Mouse (Mus musculus) lung, adult 2 months (tissue): ENCODE data around the gene Ndufa9. TPM values are rescaled to one million over a fixed set of nuclear protein-coding genes. Genes with fewer than 3 reads are reported as not detected.

Experiments
- DNase-seq: peaks from one replicate; pipeline ENCODE4 v3.0.0; 2022
- H3K4me1 ChIP-seq: fragments of 200-500 bp; 2 replicates; pipeline ENCODE4 v1.6.1; 2011; ENCODE audit warnings: low read length; ENCODE audit not compliant: control insufficient read depth, insufficient read depth
- H3K4me3 ChIP-seq: fragments of 200-500 bp; replicated peaks from 2 replicates; pipeline ENCODE3; 2011; ENCODE audit warnings: low read depth, mild to moderate bottlenecking, control low read depth, low read length; ENCODE audit errors: extremely low read depth
- CTCF ChIP-seq: fragments of 200-500 bp; IDR thresholded peaks from 2 replicates; pipeline ENCODE4 v1.5.1; 2011; ENCODE audit warnings: mild to moderate bottlenecking, low read length, control low read depth; ENCODE audit not compliant: insufficient read depth
- POLR2A ChIP-seq: fragments of 200-500 bp; IDR thresholded peaks from 2 replicates; pipeline ENCODE4 v1.6.1; 2011; ENCODE audit warnings: low read depth, mild to moderate bottlenecking, control low read depth, low read length, borderline replicate concordance; ENCODE audit errors: extremely low read depth
- WGBS: fragments of 180-500 bp; shearing (Covaris S2); methylation state at CpG from one replicate; pipeline ENCODE4 v1.1.7; 2018; 5-methylcytosine and 5-hydroxymethylcytosine counted together
- polyA plus RNA-seq: library from polyadenylated mRNA; depleted of rRNA; stranded (reverse); fragments of >200 nt; gene quantifications from 2 replicates; pipeline ENCODE4 v1.2.3, GENCODE M21; 2012; rRNA removed

The Ndufa9 gene
- 46.2 and 69.8 TPM in 2 replicates for polyA plus RNA-seq

GRCm38 (mm10) chr6:126848712-126849704 lies at the start of gene Ndufa9:
Ndufa9 (minus strand) TSS chr6:126849136.
- DNase-seq: peak; percentile 96
- Histone ChIP-seq H3K4me3 (peak within 1 kb of the TSS; percentile 100), H3K4me1 (peaks cover 8% of the 10 kb centered on the region)
- WGBS: 7% methylated on average over 46 of the region's 46 CpGs
- peak; percentile 73; the same call in 1 of the 2 replicates for TF ChIP-seq POLR2A
- TF ChIP-seq CTCF: no peak

DNA sequence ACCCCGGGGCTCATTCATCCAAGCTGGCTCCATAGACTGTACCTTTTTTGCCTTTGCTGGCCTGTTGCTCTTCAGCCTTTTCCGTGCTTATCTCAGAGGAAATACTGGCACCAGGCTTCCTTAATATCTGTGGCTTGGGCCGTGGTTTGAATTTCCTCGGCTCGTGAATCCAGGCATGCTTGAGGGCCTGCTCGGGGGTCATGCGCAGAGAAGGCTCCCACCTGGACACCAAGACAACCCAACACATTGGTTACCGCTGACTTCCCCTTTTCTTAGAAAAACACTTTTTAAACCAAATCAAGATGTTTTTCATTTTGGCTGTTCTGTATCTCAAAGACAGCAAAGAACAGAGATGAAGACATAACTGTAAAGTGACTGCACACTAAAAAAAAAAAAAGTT lies 28.2 kb upstream of the Ndufa9 start:
- TF ChIP-seq POLR2A (no peak), CTCF (no peak)
- WGBS: 63% methylated on average over 8 of the region's 8 CpGs
- no peak for DNase-seq
- no peak overlapping the region for H3K4me3 ChIP-seq
- no peaks in the 10 kb centered on the region for H3K4me1 ChIP-seq

DNA sequence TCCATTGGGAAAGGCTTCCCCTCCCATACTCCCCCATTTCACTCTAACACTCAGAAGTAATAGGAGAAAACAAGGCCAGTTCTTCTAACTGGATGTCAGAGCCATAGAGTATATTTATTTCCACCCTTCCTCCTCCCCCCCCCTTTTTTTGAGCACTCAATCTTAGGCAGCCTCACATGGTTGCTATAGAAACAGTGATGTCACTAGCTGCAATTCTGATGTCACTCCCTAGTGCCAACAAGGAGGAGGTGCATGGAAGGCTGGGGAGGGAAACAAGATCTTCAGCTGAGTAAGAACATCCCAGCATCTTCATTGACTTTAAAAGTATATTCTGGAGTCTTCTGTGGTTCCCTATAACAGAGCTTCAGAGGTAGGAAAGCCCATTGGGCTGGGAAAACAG lies 3.9 kb upstream of the Ndufa9 start, which contains the start of gene Akap3:
Akap3 (plus strand) TSS at position 218 of the 400 bp plus-strand sequence.
- peaks cover 5% of the 10 kb centered on the region for H3K4me1 ChIP-seq
- no peak for TF ChIP-seq POLR2A
- TF ChIP-seq CTCF: no peak
- H3K4me3 ChIP-seq: no peak within 1 kb of the TSS
- DNase-seq: no peak

GRCm38 (mm10) chr6:126836628-126837027 lies 12.3 kb downstream of the Ndufa9 start:
- Histone ChIP-seq H3K4me3 (no peak overlapping the region), H3K4me1 (no peaks in the 10 kb centered on the region)
- no peak for DNase-seq
- TF ChIP-seq POLR2A (no peak), CTCF (no peak)
- WGBS: 59% methylated on average over 8 of the region's 8 CpGs

- 77% methylated on average over 3 of the region's 3 CpGs for WGBS
- no peaks in the 10 kb centered on the region for H3K4me1 ChIP-seq
- TF ChIP-seq POLR2A (no peak), CTCF (no peak)
- no peak for DNase-seq
- H3K4me3 ChIP-seq: no peak overlapping the region
Observed at GRCm38 (mm10) chr6:126823087-126823486, 25.8 kb downstream of the Ndufa9 start.

DNA sequence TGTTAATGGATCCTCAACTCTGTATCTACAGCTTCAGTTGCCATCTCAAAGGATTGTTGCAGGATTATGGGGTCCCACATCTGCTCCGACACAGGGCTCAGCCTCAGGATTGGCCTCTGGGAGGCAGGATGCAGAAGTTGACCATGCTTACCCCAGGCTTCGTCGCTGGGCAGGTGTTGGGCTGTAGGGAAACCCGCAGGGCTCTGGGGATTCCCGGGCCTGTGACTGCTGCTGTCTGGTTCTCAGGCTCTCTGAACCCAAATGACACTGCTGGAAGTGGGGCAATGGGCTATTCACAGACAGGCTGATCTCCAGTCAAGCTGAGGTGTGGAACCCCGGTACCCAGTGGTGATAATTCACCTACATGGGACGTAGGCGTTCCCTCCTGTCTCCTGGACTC lies 32.6 kb downstream of the Ndufa9 start:
- H3K4me1 ChIP-seq: no peaks in the 10 kb centered on the region
- no peak for TF ChIP-seq POLR2A
- TF ChIP-seq CTCF: no peak
- WGBS: 94% methylated on average over 8 of the region's 8 CpGs
- H3K4me3 ChIP-seq: no peak overlapping the region
- no peak for DNase-seq

- TF ChIP-seq POLR2A (no peak), CTCF (no peak)
- WGBS: 60% methylated on average over 6 of the region's 6 CpGs
- no peak for DNase-seq
- no peak overlapping the region for H3K4me3 ChIP-seq
- H3K4me1 ChIP-seq: no peaks in the 10 kb centered on the region
Observed at GRCm38 (mm10) chr6:126815206-126815750, 33.7 kb downstream of the Ndufa9 start.

- TF ChIP-seq POLR2A (no peak), CTCF (no peak)
- Histone ChIP-seq H3K4me1 (no peaks in the 10 kb centered on the region; the same call in 1 of the 2 replicates), H3K4me3 (no peak overlapping the region)
- no peak for DNase-seq
- 60% methylated on average over 4 of the region's 4 CpGs for WGBS
Observed at GRCm38 (mm10) chr6:126811481-126811880, 37.5 kb downstream of the Ndufa9 start.

GRCm38 (mm10) chr6:126808561-126808960 lies 40.4 kb downstream of the Ndufa9 start:
- H3K4me1 ChIP-seq: no peaks in the 10 kb centered on the region; the same call in 1 of the 2 replicates
- H3K4me3 ChIP-seq: peak overlapping the region; percentile 39
- 66% methylated on average over 8 of the region's 8 CpGs for WGBS
- TF ChIP-seq CTCF (no peak), POLR2A (no peak)
- no peak for DNase-seq
